Mouse (Mus musculus) MEL (cell line): ENCODE measurements around the gene Foxn2. TPM values are rescaled to one million over a fixed set of nuclear protein-coding genes. Genes with fewer than 3 reads are reported as not detected.

ENCODE experiments used
- DNase-seq: peaks from one replicate; pipeline ENCODE4 v3.0.0; 2011; ENCODE audit warnings: low read depth, low spot score
- H3K27ac ChIP-seq: 2 replicates; pipeline ENCODE4 v1.5.1; 2012; ENCODE audit warnings: low read depth, mild to moderate bottlenecking, control low read depth, low read length, moderate library complexity; ENCODE audit not compliant: control insufficient read depth
- H3K27me3 ChIP-seq, 2 experiments: fragments of 150-350 bp in 1 of 2; sonication (generic) in 1 of 2; 2 replicates each; pipeline ENCODE4 v1.6.1; 2012; ENCODE audit warnings: low read length in 2 of 2, mild to moderate bottlenecking in 2 of 2, improper control_type of control experiment in 1 of 2, moderate library complexity in 1 of 2; ENCODE audit not compliant: insufficient read depth in 2 of 2, control insufficient read depth in 1 of 2
- H3K36me3 ChIP-seq, 2 experiments: 2 replicates each; pipeline ENCODE4 v1.6.1; 2012 to 2014; ENCODE audit warnings: low read length in 2 of 2, improper control_type of control experiment in 1 of 2, inconsistent platforms in 1 of 2, mild to moderate bottlenecking in 1 of 2; ENCODE audit not compliant: insufficient read depth in 2 of 2, control insufficient read depth in 1 of 2
- H3K4me1 ChIP-seq, 2 experiments: fragments of 150-350 bp in 1 of 2; sonication (generic) in 1 of 2; 2 replicates each; pipeline ENCODE4 v1.6.1; 2012; ENCODE audit warnings: low read length in 2 of 2, improper control_type of control experiment in 1 of 2, mild to moderate bottlenecking in 1 of 2; ENCODE audit not compliant: insufficient read depth in 2 of 2, control insufficient read depth in 1 of 2
- H3K4me3 ChIP-seq, 2 experiments: fragments of 150-350 bp in 1 of 2; sonication (generic) in 1 of 2; 2 replicates each; pipeline ENCODE4 v1.5.1; 2012; ENCODE audit warnings: low read depth in 2 of 2, low read length in 2 of 2, mild to moderate bottlenecking in 2 of 2, moderate library complexity in 2 of 2, control low read depth in 1 of 2, improper control_type of control experiment in 1 of 2; ENCODE audit not compliant: control insufficient read depth in 1 of 2, insufficient read depth in 1 of 2
- H3K79me2 ChIP-seq: 2 replicates; pipeline ENCODE4 v1.6.1; 2012; ENCODE audit warnings: mild to moderate bottlenecking, low read length, moderate library complexity; ENCODE audit not compliant: control insufficient read depth, poor library complexity, insufficient read depth
- H3K9ac ChIP-seq: 2 replicates; pipeline ENCODE4 v1.6.1; 2012; ENCODE audit warnings: low read depth, mild to moderate bottlenecking, control low read depth, low read length, moderate library complexity; ENCODE audit not compliant: control insufficient read depth, poor library complexity, severe bottlenecking
- H3K9me3 ChIP-seq: fragments of 150-350 bp; sonication (generic); replicated peaks from 2 replicates; pipeline ENCODE4 v1.6.1; 2012; ENCODE audit warnings: mild to moderate bottlenecking, low read length, improper control_type of control experiment, moderate library complexity; ENCODE audit not compliant: insufficient read depth
- CHD1 ChIP-seq: IDR thresholded peaks from 2 replicates; pipeline ENCODE4 v1.6.1; 2012; ENCODE audit warnings: low read depth, mild to moderate bottlenecking, inconsistent platforms, low read length, improper control_type of control experiment
- CHD2 ChIP-seq: IDR thresholded peaks from 2 replicates; pipeline ENCODE4 v1.6.1; 2011; ENCODE audit warnings: low read length, improper control_type of control experiment
- CTCF ChIP-seq, 3 experiments: IDR thresholded peaks in 2 of 3; conservative IDR thresholded peaks in 1 of 3; 2 replicates each; pipeline ENCODE4 v1.5.1; 2011 to 2012; ENCODE audit warnings: low read length in 3 of 3, low read depth in 2 of 3, mild to moderate bottlenecking in 2 of 3, improper control_type of control experiment in 1 of 3, inconsistent platforms in 1 of 3, mixed read lengths in 1 of 3, moderate library complexity in 1 of 3; ENCODE audit not compliant: control insufficient read depth in 1 of 3, insufficient read depth in 1 of 3, poor library complexity in 1 of 3, severe bottlenecking in 1 of 3
- E2F4 ChIP-seq: IDR thresholded peaks from 2 replicates; pipeline ENCODE4 v1.6.1; 2011; ENCODE audit warnings: low read depth, low read length, improper control_type of control experiment, borderline replicate concordance
- ETS1 ChIP-seq: IDR thresholded peaks from 2 replicates; pipeline ENCODE4 v1.6.1; 2012; ENCODE audit warnings: low read depth, mild to moderate bottlenecking, inconsistent platforms, low read length, improper control_type of control experiment, moderate library complexity
- HCFC1 ChIP-seq: IDR thresholded peaks from 2 replicates; pipeline ENCODE4 v1.6.1; 2012; ENCODE audit warnings: low read depth, mild to moderate bottlenecking, inconsistent platforms, low read length, improper control_type of control experiment, moderate library complexity
- MAX ChIP-seq: IDR thresholded peaks from 2 replicates; pipeline ENCODE4 v1.6.1; 2011; ENCODE audit warnings: low read length, improper control_type of control experiment
- MAZ ChIP-seq: IDR thresholded peaks from 2 replicates; pipeline ENCODE4 v1.6.1; 2012; ENCODE audit warnings: low read depth, mild to moderate bottlenecking, inconsistent platforms, low read length, improper control_type of control experiment
- MXI1 ChIP-seq: IDR thresholded peaks from 2 replicates; pipeline ENCODE4 v1.6.1; 2011; ENCODE audit warnings: mild to moderate bottlenecking, low read depth, low read length, improper control_type of control experiment
- MYC ChIP-seq: IDR thresholded peaks from 2 replicates; pipeline ENCODE4 v1.6.1; 2011; ENCODE audit warnings: low read depth, mild to moderate bottlenecking, low read length, improper control_type of control experiment, moderate library complexity
- NELFE ChIP-seq: IDR thresholded peaks from 2 replicates; pipeline ENCODE4 v1.6.1; 2011; ENCODE audit warnings: low read depth, low read length, improper control_type of control experiment
- NRF1 ChIP-seq: IDR thresholded peaks from 2 replicates; pipeline ENCODE4 v1.6.1; 2014; ENCODE audit warnings: low read depth, mild to moderate bottlenecking, inconsistent platforms, low read length, improper control_type of control experiment, moderate library complexity; ENCODE audit not compliant: poor library complexity, insufficient read depth, severe bottlenecking
- POLR2A ChIP-seq, 2 experiments: IDR thresholded peaks; 2 replicates each; pipeline ENCODE4 v1.6.1; 2011 to 2012; ENCODE audit warnings: low read length in 2 of 2, mild to moderate bottlenecking in 2 of 2, control low read depth in 1 of 2, improper control_type of control experiment in 1 of 2, low read depth in 1 of 2, moderate library complexity in 1 of 2; ENCODE audit not compliant: control insufficient read depth in 1 of 2, insufficient read depth in 1 of 2, poor library complexity in 1 of 2
- POLR2AphosphoS2 ChIP-seq: IDR thresholded peaks from 2 replicates; pipeline ENCODE4 v1.6.1; 2011; ENCODE audit warnings: low read length, improper control_type of control experiment
- POLR2AphosphoS5 ChIP-seq: IDR thresholded peaks from 2 replicates; pipeline ENCODE4 v1.6.1; 2012; ENCODE audit warnings: low read depth, borderline replicate concordance, mild to moderate bottlenecking, inconsistent platforms, low read length, moderate library complexity, mixed read lengths
- RCOR1 ChIP-seq: IDR thresholded peaks from 2 replicates; pipeline ENCODE4 v1.6.1; 2012; ENCODE audit warnings: low read depth, mild to moderate bottlenecking, inconsistent platforms, low read length, improper control_type of control experiment
- SIN3A ChIP-seq: IDR thresholded peaks from 2 replicates; pipeline ENCODE4 v1.6.1; 2012; ENCODE audit warnings: low read length, improper control_type of control experiment, inconsistent platforms
- TAL1 ChIP-seq: IDR thresholded peaks from 2 replicates; pipeline ENCODE4 v1.6.1; 2012; ENCODE audit warnings: mild to moderate bottlenecking, inconsistent platforms, low read length, moderate library complexity, mixed read lengths
- TBP ChIP-seq: IDR thresholded peaks from 2 replicates; pipeline ENCODE4 v1.8.0; 2011; ENCODE audit warnings: low read depth, low read length, improper control_type of control experiment
- ZC3H11A ChIP-seq: IDR thresholded peaks from 2 replicates; pipeline ENCODE4 v1.6.1; 2012; ENCODE audit warnings: low read depth, mild to moderate bottlenecking, inconsistent platforms, low read length, improper control_type of control experiment
- ZKSCAN1 ChIP-seq: IDR thresholded peaks from 2 replicates; pipeline ENCODE4 v1.6.1; 2012; ENCODE audit warnings: low read depth, mild to moderate bottlenecking, inconsistent platforms, low read length, improper control_type of control experiment, moderate library complexity
- ZMIZ1 ChIP-seq: IDR thresholded peaks from 2 replicates; pipeline ENCODE4 v1.6.1; 2012; ENCODE audit warnings: low read depth, mild to moderate bottlenecking, inconsistent platforms, low read length, improper control_type of control experiment, moderate library complexity
- polyA plus RNA-seq, 2 experiments: library from polyadenylated mRNA; stranded (reverse) in 1 of 2; unstranded in 1 of 2; fragments of >175 nt in 1 of 2; fragments of >200 nt in 1 of 2; gene quantifications; 2 replicates each; pipeline versions ENCODE4 v1.2.1 to v1.2.4; 2012; ENCODE audit warnings: low replicate concordance in 2 of 2, low read depth in 1 of 2; ENCODE audit not compliant: insufficient read length in 2 of 2, insufficient read depth in 1 of 2, missing spikeins in 1 of 2
- total RNA-seq: library from RNA; depleted of rRNA; stranded (reverse); fragments of 300-350 nt; gene quantifications from 2 replicates; pipeline ENCODE4 v1.2.3, GENCODE M21; 2012

Foxn2 gene
- total and polyA plus RNA-seq, 3 experiments: 20.0 to 133 (median 21.7) TPM

GRCm38 (mm10) chr17:88494772-88495132 is 54.2 kb downstream of the Foxn2 start:
- Histone ChIP-seq H3K36me3 (no peaks in the 10 kb centered on the region; a peak in 1 of 4 replicates), H3K4me3 (no peak overlapping the region), H3K9ac (no peak overlapping the region), H3K27me3 (no peaks in the 10 kb centered on the region), H3K27ac (no peak overlapping the region), H3K9me3 (no peaks in the 10 kb centered on the region), H3K4me1 (no peaks in the 10 kb centered on the region), H3K79me2 (no peaks in the 10 kb centered on the region)
- no peak for TF ChIP-seq CTCF (IDR thresholded peaks at IDR 0.05 in 2 of 3, conservative IDR thresholded peaks at IDR 0.05 in 1 of 3; ENCODE audit: control insufficient read depth in 1 of 3, insufficient read depth in 1 of 3, low read depth in 2 of 3, low read length in 3 of 3, poor library complexity in 1 of 3, severe bottlenecking in 1 of 3)
- TF ChIP-seq NELFE: no peak
- TF ChIP-seq ZKSCAN1: no peak
- TF ChIP-seq ZMIZ1: no peak
- TF ChIP-seq TAL1: no peak
- no peak for TF ChIP-seq ZC3H11A
- no peak for TF ChIP-seq SIN3A
- TF ChIP-seq TBP: no peak
- no peak for TF ChIP-seq POLR2A (IDR thresholded peaks at IDR 0.05; ENCODE audit: control insufficient read depth in 1 of 2, insufficient read depth in 1 of 2, low read depth in 1 of 2, low read length in 2 of 2, poor library complexity in 1 of 2)
- TF ChIP-seq MAX: no peak
- TF ChIP-seq POLR2AphosphoS2: no peak
- no peak for TF ChIP-seq CHD1
- TF ChIP-seq ETS1: no peak
- TF ChIP-seq NRF1: no peak
- no peak for TF ChIP-seq MXI1
- TF ChIP-seq HCFC1: no peak
- no peak for TF ChIP-seq POLR2AphosphoS5
- TF ChIP-seq MAZ: no peak
- no peak for TF ChIP-seq CHD2
- no peak for DNase-seq

DNA sequence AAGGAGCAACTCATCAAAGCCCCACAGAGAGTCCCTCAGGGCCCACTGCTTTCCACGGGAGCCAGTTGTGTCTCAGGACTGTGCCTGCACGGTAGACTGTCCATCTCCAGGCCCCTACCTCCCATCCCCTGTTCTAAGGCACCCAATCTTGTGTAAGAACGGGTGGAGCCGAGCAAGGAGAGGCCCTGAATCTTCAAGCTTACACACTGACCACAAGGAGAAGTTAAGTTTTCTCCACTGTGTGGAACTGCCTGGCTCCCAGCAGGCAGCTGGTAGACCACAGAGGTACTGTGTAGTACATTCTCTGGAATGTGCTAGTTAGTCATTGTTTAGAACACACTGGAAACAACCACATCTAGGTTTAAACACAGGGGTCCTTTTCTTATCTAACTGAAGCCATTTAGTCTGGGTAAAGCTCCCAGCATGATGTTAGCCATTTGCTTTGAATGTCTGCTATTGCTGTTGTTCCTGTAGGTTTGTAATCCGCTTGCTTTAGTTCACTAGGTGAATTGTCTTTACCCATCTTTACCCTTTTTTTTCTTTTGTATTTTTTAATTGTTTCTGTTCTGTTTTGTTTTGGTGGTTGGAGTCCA is 57.7 kb downstream of the Foxn2 start:
- no peaks in the 10 kb centered on the region for H3K9me3 ChIP-seq
- no peaks in the 10 kb centered on the region for H3K36me3 ChIP-seq
- H3K4me1 ChIP-seq: no peaks in the 10 kb centered on the region
- no peak overlapping the region for H3K27ac ChIP-seq
- no peaks in the 10 kb centered on the region for H3K79me2 ChIP-seq
- H3K9ac ChIP-seq: no peak overlapping the region
- DNase-seq: no peak
- no peaks in the 10 kb centered on the region for H3K27me3 ChIP-seq
- TF ChIP-seq TBP (no peak), CHD1 (no peak), RCOR1 (no peak), CHD2 (no peak), E2F4 (no peak), MYC (no peak)
- H3K4me3 ChIP-seq: no peak overlapping the region
